Mouse (Mus musculus): Measurements from ENCODE around the gene Lgals9.

Lgals9 gene

GRCm38 (mm10) chr11:78976731-78977510 lies 7.8 kb downstream of the Lgals9 start:
- DNase-seq (ENCODE audit: low spot score): no peak

- peak; percentile 99 for DNase-seq (ENCODE audit: low spot score)
Measured at GRCm38 (mm10) chr11:78973381-78974150, 11.2 kb downstream of the Lgals9 start.

- DNase-seq (ENCODE audit: low spot score): peak; percentile 19
Measured at GRCm38 (mm10) chr11:78972811-78973351, 11.9 kb downstream of the Lgals9 start.

- no peak for DNase-seq (ENCODE audit: low spot score)
Measured at GRCm38 (mm10) chr11:78972328-78972727, 12.4 kb downstream of the Lgals9 start.

- DNase-seq (ENCODE audit: low spot score): no peak
Measured at GRCm38 (mm10) chr11:78971746-78972145, 13.0 kb downstream of the Lgals9 start.

- no peak for DNase-seq (ENCODE audit: low spot score)
Measured at GRCm38 (mm10) chr11:78971096-78971495, 13.7 kb downstream of the Lgals9 start.

- peak; percentile 67 for DNase-seq (ENCODE audit: low spot score)
Measured at GRCm38 (mm10) chr11:78968121-78968520, 16.6 kb downstream of the Lgals9 start.

- DNase-seq (ENCODE audit: low spot score): peak; percentile 73
Measured at GRCm38 (mm10) chr11:78967371-78967770, 17.4 kb downstream of the Lgals9 start.

- DNase-seq (ENCODE audit: low spot score): no peak
Measured at GRCm38 (mm10) chr11:78961221-78961620, 23.5 kb downstream of the Lgals9 start.

GRCm38 (mm10) chr11:78959841-78960520 lies 24.8 kb downstream of the Lgals9 start:
- peak; percentile 47 for DNase-seq (ENCODE audit: low spot score)

GRCm38 (mm10) chr11:78959367-78959766 lies 25.4 kb downstream of the Lgals9 start:
- DNase-seq (ENCODE audit: low spot score): no peak

- DNase-seq (ENCODE audit: low spot score): peak; percentile 80
Measured at GRCm38 (mm10) chr11:78956260-78956659, 28.5 kb downstream of the Lgals9 start.

GRCm38 (mm10) chr11:78952467-78952866 lies 32.3 kb downstream of the Lgals9 start:
- DNase-seq (ENCODE audit: low spot score): peak; percentile 20

GRCm38 (mm10) chr11:78950365-78950764 lies 34.4 kb downstream of the Lgals9 start:
- DNase-seq (ENCODE audit: low spot score): peak; percentile 94

GRCm38 (mm10) chr11:78943083-78943482 lies 41.7 kb downstream of the Lgals9 start:
- DNase-seq (ENCODE audit: low spot score): no peak

- DNase-seq (ENCODE audit: low spot score): no peak
Measured at GRCm38 (mm10) chr11:78935178-78935577, 49.6 kb downstream of the Lgals9 start.

GRCm38 (mm10) chr11:78934727-78935126 lies 50.0 kb downstream of the Lgals9 start:
- no peak for DNase-seq (ENCODE audit: low spot score)

GRCm38 (mm10) chr11:78934307-78934706 lies 50.4 kb downstream of the Lgals9 start:
- DNase-seq (ENCODE audit: low spot score): no peak

GRCm38 (mm10) chr11:78929345-78929744 lies 55.4 kb downstream of the Lgals9 start:
- no peak for DNase-seq (ENCODE audit: low spot score)

- DNase-seq (ENCODE audit: low spot score): no peak
Measured at GRCm38 (mm10) chr11:78924916-78925315, 59.8 kb downstream of the Lgals9 start.

- DNase-seq (ENCODE audit: low spot score): no peak
Measured at GRCm38 (mm10) chr11:78924111-78924510, 60.6 kb downstream of the Lgals9 start.

GRCm38 (mm10) chr11:78922678-78923407 lies 61.9 kb downstream of the Lgals9 start:
- peak; percentile 47 for DNase-seq (ENCODE audit: low spot score)

All from adipocyte (in vitro differentiated cells).